Mouse (Mus musculus) embryo, embryonic 10 days (tissue): ENCODE measurements at regions not wholly inside any gene's neighbourhood (a gene's known extent, or its start where the extent isn't known, plus 50 kb on each side); places are given as distances from the start of the nearest gene placed in this dataset.
"Not testable (repeated sequence)": the region's sequence is repeated elsewhere in the genome, so short reads cannot be mapped to it uniquely, and the experiment has no call there.

Experiments
- DNase-seq: peaks from one replicate; pipeline ENCODE4 v3.0.0-alpha.2; 2015; ENCODE audit warnings: low spot score

DNA sequence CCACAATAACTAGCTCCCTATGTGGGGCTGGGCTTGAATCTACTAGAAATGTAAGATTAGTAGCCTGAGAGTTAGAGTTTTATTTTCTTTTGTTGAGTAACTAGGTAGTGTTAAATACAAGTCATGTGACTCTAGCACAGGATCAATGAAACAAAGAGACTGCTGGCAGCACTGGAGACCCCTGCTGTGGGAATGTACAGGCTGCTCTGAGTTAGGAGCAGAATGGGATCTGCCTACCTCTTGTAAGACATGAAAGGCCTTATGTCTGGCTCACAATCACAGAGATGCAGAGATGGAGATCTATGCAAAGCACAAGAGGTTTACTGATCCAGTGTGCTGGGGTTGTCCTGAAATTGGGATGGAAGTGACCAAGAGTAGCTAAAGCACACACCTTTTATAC lies 193.9 kb upstream of the Kcnmb2 start:
- not testable (repeated sequence) for DNase-seq

DNA sequence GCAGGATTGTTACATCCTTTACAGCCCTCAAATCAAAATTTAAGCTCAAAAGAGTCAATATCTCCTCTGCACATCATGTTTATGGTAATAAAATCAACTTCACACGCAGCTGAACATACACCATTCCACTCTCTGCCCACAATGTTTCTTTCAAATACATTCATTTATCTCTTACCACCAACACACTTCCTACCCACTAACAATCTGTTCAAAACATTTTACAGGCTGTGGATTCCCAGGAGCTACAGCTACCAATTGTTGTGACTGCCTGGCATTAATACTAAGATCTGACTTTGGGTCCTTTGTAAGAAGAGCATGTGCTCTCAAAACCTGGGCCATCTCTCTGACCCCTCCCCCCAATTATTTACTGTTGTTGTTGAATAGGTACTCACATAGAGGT lies 161.0 kb upstream of the Kcnmb2 start:
- DNase-seq = no peak

DNA sequence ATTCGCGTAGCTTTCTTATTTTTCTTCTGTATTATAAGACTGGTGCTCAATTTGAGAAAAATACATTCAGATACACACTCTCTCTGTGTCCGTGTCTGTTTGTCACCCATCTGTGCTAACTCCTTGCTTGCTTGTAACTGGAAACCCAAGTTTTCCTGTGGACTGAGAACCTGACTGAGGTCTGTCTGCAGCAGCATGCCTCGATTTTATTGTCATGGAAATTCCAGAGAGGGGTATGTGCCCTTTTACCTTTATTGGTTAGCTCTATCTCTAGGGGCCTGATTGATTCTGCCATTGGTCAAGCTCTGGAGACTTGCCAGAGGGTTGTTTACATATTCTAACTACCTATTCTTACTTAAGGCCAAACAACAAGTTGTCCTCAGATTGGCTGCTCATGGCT lies 146.4 kb upstream of the Kcnmb2 start:
- no peak for DNase-seq

DNA sequence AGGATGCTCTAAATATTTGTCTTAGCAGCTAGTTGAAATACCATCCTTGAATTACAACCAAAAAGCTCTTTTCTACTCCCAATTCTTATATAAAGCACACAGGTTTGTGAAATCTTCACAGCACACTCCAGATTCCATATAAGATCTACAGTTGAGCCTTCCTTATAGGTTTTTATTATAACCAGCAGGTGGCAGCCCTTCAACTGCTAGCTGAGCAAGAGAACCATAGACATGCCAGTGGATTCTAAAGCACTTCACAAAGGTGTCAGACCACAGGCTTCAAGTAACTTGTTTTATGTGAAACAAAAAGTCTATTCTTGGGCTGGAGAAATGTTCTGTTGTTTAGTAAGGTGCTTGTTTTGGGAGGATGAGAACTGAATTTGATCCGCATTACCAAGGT lies 133.1 kb upstream of the Kcnmb2 start:
- DNase-seq = peak; percentile 29

DNA sequence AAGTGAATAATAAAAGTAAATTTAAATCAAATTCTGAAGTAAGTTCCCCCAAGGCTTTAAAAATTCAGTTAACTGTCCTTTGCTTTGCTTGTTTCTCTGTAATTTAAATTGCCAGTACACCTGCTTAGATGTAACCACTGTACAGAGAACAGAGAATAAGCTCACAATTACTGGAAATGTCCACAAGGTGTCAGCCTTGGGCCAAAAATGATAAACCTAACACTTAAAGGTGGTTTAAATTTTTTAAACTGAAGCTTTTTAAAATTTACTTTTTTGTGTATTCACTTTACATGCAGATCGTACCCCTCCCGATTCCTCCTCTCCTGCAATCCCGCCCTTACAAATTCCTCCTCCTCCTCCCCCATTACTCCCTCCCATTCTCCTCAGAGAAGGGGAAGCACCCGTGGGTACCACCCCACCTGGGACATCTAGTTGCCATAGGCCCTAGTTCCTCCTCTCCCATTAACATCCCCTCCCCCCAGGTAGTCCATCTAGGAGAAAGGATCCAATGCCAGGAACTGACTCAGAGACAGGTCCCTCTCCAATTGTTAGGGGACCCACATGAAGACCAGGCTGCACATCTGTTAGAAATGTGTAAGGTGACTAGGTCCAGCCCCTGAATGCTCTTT lies 111.9 kb upstream of the Kcnmb2 start:
- DNase-seq = peak; percentile 64

DNA sequence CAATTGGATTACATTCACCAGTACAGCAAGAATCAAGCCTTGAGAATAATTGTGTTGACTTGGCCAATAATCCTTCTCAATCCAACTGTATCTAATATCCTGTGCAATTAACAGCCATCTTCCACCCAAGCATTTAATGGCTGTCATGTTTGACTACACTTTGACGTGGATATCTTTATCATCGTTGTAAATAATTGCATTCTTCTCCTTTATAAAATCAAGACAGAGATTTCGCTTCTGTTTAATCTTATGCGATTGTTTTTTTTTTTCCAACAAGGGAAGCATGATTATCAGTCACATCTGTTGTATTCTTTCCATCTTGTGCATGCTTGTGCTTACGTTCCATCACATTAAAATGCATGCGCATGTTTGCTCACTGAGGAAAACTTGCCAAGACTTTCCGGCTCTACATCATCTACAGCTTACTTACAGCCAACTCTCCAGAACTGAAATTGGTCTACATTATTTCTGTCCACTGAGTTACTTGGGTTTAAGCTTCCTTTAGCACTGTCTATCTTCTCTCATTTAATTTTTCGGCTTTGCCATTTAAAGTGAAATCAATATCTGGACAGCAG lies 108.8 kb upstream of the Kcnmb2 start:
- DNase-seq = no peak

DNA sequence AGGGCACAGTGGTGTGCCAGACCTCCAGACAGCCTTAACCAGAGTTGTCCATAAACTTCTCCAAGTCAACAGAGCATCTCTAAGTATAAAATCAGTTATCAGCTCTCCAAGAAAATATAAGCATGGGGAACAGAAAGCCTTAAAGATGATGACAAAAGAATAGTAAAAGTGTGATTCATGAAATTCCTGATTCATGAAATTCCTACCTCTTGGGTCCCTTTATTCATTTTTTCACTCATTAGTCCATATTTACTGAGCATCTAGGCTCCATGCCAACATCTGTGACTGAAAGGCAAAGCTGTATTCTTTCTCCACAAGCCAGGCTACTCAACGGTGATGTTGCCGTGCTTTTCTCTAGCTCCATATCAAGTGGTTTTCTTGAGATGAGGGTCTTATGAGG lies 105.7 kb upstream of the Kcnmb2 start:
- no peak for DNase-seq

DNA sequence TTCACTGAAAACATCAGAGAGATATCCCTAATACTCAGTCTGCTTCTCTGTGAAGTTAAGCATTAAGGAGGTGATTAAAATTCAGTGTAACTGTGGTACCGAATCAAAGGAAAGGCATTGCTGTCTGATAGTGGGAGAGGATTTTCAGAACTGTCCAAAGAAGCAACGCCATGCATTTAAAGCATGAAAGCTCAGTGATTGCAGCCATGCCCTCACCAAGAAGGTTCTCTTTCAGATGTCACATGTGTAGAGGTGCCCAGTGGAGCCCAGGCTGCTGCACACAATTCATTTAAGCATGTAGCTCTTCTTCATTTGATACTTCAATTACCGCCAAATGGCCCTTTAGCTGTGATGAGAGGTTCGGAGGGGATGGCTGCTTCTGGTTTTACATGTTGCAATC lies 103.1 kb upstream of the Kcnmb2 start:
- DNase-seq = no peak

DNA sequence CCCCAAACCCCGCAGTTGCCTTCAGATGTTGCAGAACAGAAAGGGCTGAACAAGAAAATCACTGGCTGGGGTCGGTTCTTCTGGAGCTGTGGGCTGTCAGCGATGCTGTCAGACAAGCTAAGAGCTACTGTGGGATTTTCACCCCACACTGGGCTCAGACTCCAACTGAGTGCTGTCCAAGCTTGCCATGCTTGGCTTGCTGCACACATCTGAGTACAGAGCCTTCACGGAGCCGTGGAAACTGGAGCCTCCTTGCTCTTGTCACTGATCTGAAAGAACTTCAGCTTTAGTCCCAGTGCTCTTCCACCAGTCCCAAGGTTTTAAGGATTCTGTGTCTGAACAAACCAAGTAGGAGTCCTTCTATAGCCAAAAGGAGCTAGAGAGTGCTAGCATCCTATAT lies 98.3 kb upstream of the Kcnmb2 start:
- DNase-seq = peak; percentile 27

DNA sequence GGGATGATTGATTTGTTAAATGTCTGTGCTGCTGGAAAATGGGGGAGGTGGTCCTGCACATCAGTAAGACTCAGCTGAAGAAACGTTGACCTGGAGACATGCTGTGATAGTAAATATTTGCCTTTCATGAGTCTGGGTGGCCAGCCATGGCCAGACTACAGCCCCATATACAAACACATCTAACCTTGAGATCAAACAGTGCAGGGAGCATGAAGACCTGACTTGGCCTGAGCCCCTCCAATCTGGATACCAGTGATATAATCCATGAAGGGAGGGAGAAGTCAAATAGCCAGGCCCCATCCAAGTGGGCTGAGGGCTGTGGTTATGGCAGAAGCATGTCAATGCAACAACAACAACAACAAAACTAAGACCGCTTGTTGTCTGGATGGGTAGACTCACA lies 94.6 kb upstream of the Kcnmb2 start:
- peak; percentile 29 for DNase-seq

DNA sequence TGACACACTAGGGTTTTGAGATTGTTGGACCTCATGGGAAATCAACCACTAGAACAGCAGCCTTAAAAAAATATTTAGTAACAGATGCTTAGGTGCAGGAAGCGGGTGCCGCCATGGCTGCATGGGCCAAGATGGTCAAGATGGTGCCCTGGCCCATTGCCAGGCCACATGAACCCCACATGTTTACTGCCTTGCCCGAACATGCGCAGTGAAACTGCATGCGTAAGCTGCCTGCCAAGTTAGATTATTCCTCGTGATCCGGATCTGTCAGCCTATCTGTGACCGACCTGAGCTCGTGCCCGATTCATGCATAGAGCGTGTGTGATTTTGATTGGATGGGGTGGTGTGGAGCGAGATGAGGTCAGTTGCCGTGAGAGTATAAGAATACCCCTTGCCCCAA lies 93.2 kb upstream of the Kcnmb2 start:
- not testable (repeated sequence) for DNase-seq

DNA sequence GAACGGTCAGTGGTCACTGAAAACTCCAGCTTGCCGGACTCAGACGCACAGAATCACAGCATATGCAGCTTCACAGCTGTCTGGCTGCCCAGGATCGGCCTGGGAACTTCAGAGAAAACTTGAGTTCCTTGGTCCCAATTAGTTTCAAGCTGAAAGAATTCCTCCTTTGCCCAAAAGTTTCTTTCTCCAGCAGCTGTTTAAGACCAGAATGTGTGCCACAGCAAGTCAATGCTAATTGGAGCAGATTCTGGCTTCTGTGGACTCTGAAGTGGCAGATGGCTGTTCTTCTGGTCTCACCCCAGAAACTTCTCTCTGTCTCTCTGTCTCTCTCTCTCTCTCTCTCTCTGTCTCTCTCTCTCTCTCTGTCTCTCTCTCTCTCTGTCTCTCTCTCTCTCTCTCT lies 91.1 kb upstream of the Kcnmb2 start:
- no peak for DNase-seq

DNA sequence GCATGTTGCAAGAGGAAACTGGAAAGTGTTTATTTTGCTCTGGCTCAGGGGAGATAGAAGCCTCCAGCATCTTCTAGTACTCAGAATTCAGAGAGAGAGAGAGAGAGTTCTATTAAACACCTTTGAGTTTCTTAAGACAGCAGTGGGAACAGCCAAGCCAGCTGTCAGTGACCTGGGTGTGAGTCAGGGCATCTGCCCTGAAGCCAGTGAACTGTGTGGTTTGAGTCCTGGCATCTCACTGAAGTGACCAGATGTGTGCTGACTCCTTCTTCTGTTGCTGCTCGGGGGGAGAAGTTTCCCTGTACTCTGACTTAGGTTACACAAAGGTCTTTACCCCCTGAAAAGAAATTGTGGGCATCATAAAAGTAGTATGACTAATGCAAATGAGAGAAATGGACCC lies 70.4 kb upstream of the Kcnmb2 start:
- no peak for DNase-seq

DNA sequence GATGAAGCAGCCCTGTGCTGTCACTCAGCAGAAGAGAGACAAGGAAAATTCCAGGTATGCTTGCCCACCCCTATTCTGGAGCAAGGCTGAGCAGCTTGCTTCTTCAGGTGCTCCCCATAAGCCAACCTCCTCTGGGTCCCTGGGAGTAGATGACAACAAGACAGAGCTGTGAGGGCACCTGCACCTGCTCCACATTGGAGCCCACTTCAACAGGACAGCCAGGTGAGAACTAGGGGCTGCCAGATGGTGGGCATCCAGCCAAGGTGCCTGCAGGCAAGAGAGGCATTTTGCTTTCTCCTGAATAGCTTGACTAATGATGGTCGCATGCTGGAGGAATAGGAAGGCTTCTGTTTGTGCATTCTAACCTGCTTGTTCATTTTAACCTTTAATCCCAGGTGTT lies 61.1 kb upstream of the Kcnmb2 start:
- DNase-seq = no peak

DNA sequence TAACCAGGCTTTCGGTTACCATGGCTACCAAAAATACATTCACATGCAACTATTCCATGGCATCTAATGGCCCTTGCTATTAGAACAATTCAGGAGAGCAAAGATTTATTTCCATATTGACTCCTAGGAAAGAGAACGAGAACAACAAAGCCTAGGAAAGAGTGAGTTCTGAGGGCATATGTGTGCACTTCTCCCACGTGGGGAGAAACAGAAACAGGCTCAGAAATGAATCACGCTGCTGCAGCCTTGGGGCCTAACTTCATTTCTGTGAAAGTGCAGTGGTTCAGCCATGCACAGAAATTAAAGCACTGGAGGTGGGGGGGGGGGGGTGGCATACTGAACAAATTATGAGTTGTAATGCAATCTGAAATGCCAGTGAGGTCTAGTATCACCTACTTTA lies 55.2 kb upstream of the Kcnmb2 start:
- no peak for DNase-seq
